Mouse (Mus musculus): Measurements from ENCODE around the gene Gfm1. TPM values are rescaled to one million over a fixed set of nuclear protein-coding genes. Genes with fewer than 3 reads are reported as not detected.

The Gfm1 gene
- 55.4 and 60.5 TPM in 2 replicates for polyA plus RNA-seq (2014; fragmentation: Nextera tagmentation; extraction: Ambion mirVana)

GRCm38 (mm10) chr3:67429999-67430380 is at the start of gene Gfm1:
Gene Gfm1 (plus strand): TSS chr3:67430096.
- Histone ChIP-seq H3K9ac (ENCODE audit: low read length) (peak within 1 kb of the TSS; percentile 84), H3K4me3 (ENCODE audit: low read depth, low read length) (peak within 1 kb of the TSS; percentile 98), H3K27me3 (ENCODE audit: control insufficient read depth, insufficient read depth, low read length) (no peaks in the 10 kb centered on the region), H3K27ac (replicated peaks; ENCODE audit: low read depth, low read length) (no peak within 1 kb of the TSS), H3K4me1 (ENCODE audit: control insufficient read depth, insufficient read depth, low read length) (peaks cover 6% of the 10 kb centered on the region; the same call in 1 of the 2 replicates), H3K4me2 (ENCODE audit: low read depth, severe bottlenecking) (peak within 1 kb of the TSS; percentile 69), H3K9me3 (ENCODE audit: control insufficient read depth, low read length) (peaks cover 3% of the 10 kb centered on the region; the same call in 1 of the 2 replicates), H3K36me3 (ENCODE audit: control insufficient read depth, insufficient read depth, low read length) (no peaks in the 10 kb centered on the region; the same call in 1 of the 2 replicates)
- DNase-seq (ENCODE audit: low spot score) (peak; percentile 89), ATAC-seq (ENCODE audit: insufficient number of reproducible peaks, low FRiP score, low TSS enrichment, low read depth) (peak; percentile 84; the same call in 1 of the 2 replicates)
- WGBS = under 1% methylated on average over 24 of the region's 24 CpGs

GRCm38 (mm10) chr3:67429338-67429998 is 428 bp upstream of the Gfm1 start:
- H3K4me3 ChIP-seq (ENCODE audit: low read depth, low read length) = peak overlapping the region; percentile 98
- WGBS = 37% methylated on average over 8 of the region's 8 CpGs
- no peak overlapping the region for H3K27ac ChIP-seq (replicated peaks; ENCODE audit: low read depth, low read length)
- H3K4me1 ChIP-seq (ENCODE audit: control insufficient read depth, insufficient read depth, low read length) = peaks cover 6% of the 10 kb centered on the region; the same call in 1 of the 2 replicates
- DNase-seq (ENCODE audit: low spot score) (no peak), ATAC-seq (ENCODE audit: insufficient number of reproducible peaks, low FRiP score, low TSS enrichment, low read depth) (peak; percentile 67; the same call in 1 of the 2 replicates)
- H3K9me3 ChIP-seq (ENCODE audit: control insufficient read depth, low read length) = peaks cover 3% of the 10 kb centered on the region; the same call in 1 of the 2 replicates
- no peaks in the 10 kb centered on the region for H3K27me3 ChIP-seq (ENCODE audit: control insufficient read depth, insufficient read depth, low read length)
- H3K4me2 ChIP-seq (ENCODE audit: low read depth, severe bottlenecking) = peak overlapping the region; percentile 69; the same call in 1 of the 2 replicates
- H3K9ac ChIP-seq (ENCODE audit: low read length) = no peak overlapping the region
- H3K36me3 ChIP-seq (ENCODE audit: control insufficient read depth, insufficient read depth, low read length) = no peaks in the 10 kb centered on the region; the same call in 1 of the 2 replicates

- Histone ChIP-seq H3K27ac (replicated peaks; ENCODE audit: low read depth, low read length) (no peak overlapping the region), H3K4me2 (ENCODE audit: low read depth, severe bottlenecking) (no peak overlapping the region), H3K4me1 (ENCODE audit: control insufficient read depth, insufficient read depth, low read length) (peaks cover 6% of the 10 kb centered on the region; the same call in 1 of the 2 replicates), H3K9ac (ENCODE audit: low read length) (no peak overlapping the region), H3K9me3 (ENCODE audit: control insufficient read depth, low read length) (no peaks in the 10 kb centered on the region), H3K27me3 (ENCODE audit: control insufficient read depth, insufficient read depth, low read length) (no peaks in the 10 kb centered on the region), H3K36me3 (ENCODE audit: control insufficient read depth, insufficient read depth, low read length) (peaks cover 9% of the 10 kb centered on the region; the same call in 1 of the 2 replicates), H3K4me3 (ENCODE audit: low read depth, low read length) (no peak overlapping the region)
- ATAC-seq (ENCODE audit: insufficient number of reproducible peaks, low FRiP score, low TSS enrichment, low read depth) = no peak
- WGBS = 92% methylated on average over 6 of the region's 6 CpGs
- no peak for DNase-seq (ENCODE audit: low spot score)
These were observed 4.1 kb downstream of the Gfm1 start for GRCm38 (mm10) chr3:67434011-67434410.

- DNase-seq (ENCODE audit: low spot score) (no peak), ATAC-seq (ENCODE audit: insufficient number of reproducible peaks, low FRiP score, low TSS enrichment, low read depth) (no peak)
- H3K27me3 ChIP-seq (ENCODE audit: control insufficient read depth, insufficient read depth, low read length) = no peaks in the 10 kb centered on the region
- peaks cover 15% of the 10 kb centered on the region; the same call in 1 of the 2 replicates for H3K36me3 ChIP-seq (ENCODE audit: control insufficient read depth, insufficient read depth, low read length)
- no peak overlapping the region for H3K9ac ChIP-seq (ENCODE audit: low read length)
- no peak overlapping the region for H3K4me2 ChIP-seq (ENCODE audit: low read depth, severe bottlenecking)
- WGBS = 96% methylated on average over 2 of the region's 2 CpGs
- H3K9me3 ChIP-seq (ENCODE audit: control insufficient read depth, low read length) = no peaks in the 10 kb centered on the region
- H3K27ac ChIP-seq (replicated peaks; ENCODE audit: low read depth, low read length) = no peak overlapping the region
- no peaks in the 10 kb centered on the region for H3K4me1 ChIP-seq (ENCODE audit: control insufficient read depth, insufficient read depth, low read length)
- H3K4me3 ChIP-seq (ENCODE audit: low read depth, low read length) = no peak overlapping the region
These were observed 17.2 kb downstream of the Gfm1 start for GRCm38 (mm10) chr3:67447143-67447542.

GRCm38 (mm10) chr3:67449660-67450059 is 19.8 kb downstream of the Gfm1 start:
- WGBS = 94% methylated on average over 21 of the region's 21 CpGs
- Histone ChIP-seq H3K9ac (ENCODE audit: low read length) (no peak overlapping the region), H3K27me3 (ENCODE audit: control insufficient read depth, insufficient read depth, low read length) (no peaks in the 10 kb centered on the region), H3K36me3 (ENCODE audit: control insufficient read depth, insufficient read depth, low read length) (peaks cover 15% of the 10 kb centered on the region), H3K27ac (replicated peaks; ENCODE audit: low read depth, low read length) (no peak overlapping the region), H3K4me1 (ENCODE audit: control insufficient read depth, insufficient read depth, low read length) (no peaks in the 10 kb centered on the region), H3K4me2 (ENCODE audit: low read depth, severe bottlenecking) (no peak overlapping the region), H3K9me3 (ENCODE audit: control insufficient read depth, low read length) (no peaks in the 10 kb centered on the region), H3K4me3 (ENCODE audit: low read depth, low read length) (no peak overlapping the region)
- no peak for DNase-seq (ENCODE audit: low spot score)
- no peak for ATAC-seq (ENCODE audit: insufficient number of reproducible peaks, low FRiP score, low TSS enrichment, low read depth)

- Histone ChIP-seq H3K27ac (replicated peaks; ENCODE audit: low read depth, low read length) (no peak overlapping the region), H3K27me3 (ENCODE audit: control insufficient read depth, insufficient read depth, low read length) (no peaks in the 10 kb centered on the region), H3K4me1 (ENCODE audit: control insufficient read depth, insufficient read depth, low read length) (no peaks in the 10 kb centered on the region), H3K36me3 (ENCODE audit: control insufficient read depth, insufficient read depth, low read length) (peaks cover 17% of the 10 kb centered on the region), H3K4me3 (ENCODE audit: low read depth, low read length) (no peak overlapping the region), H3K9ac (ENCODE audit: low read length) (no peak overlapping the region), H3K4me2 (ENCODE audit: low read depth, severe bottlenecking) (no peak overlapping the region), H3K9me3 (ENCODE audit: control insufficient read depth, low read length) (no peaks in the 10 kb centered on the region)
- DNase-seq (ENCODE audit: low spot score) (no peak), ATAC-seq (ENCODE audit: insufficient number of reproducible peaks, low FRiP score, low TSS enrichment, low read depth) (no peak)
- 87% methylated on average over 5 of the region's 5 CpGs for WGBS
These were observed 20.8 kb downstream of the Gfm1 start for GRCm38 (mm10) chr3:67450601-67451210.

GRCm38 (mm10) chr3:67459881-67460280 is 30.0 kb downstream of the Gfm1 start:
- peaks cover 19% of the 10 kb centered on the region; the same call in 1 of the 2 replicates for H3K36me3 ChIP-seq (ENCODE audit: control insufficient read depth, insufficient read depth, low read length)
- no peak overlapping the region for H3K4me2 ChIP-seq (ENCODE audit: low read depth, severe bottlenecking)
- DNase-seq (ENCODE audit: low spot score) = no peak
- H3K4me1 ChIP-seq (ENCODE audit: control insufficient read depth, insufficient read depth, low read length) = 0 out of 2 replicates have a peak, but pooled peaks cover 3% of the 10 kb centered on the region
- 90% methylated on average over 3 of the region's 3 CpGs for WGBS
- H3K9me3 ChIP-seq (ENCODE audit: control insufficient read depth, low read length) = no peaks in the 10 kb centered on the region
- ATAC-seq (ENCODE audit: insufficient number of reproducible peaks, low FRiP score, low TSS enrichment, low read depth) = no peak
- no peaks in the 10 kb centered on the region for H3K27me3 ChIP-seq (ENCODE audit: control insufficient read depth, insufficient read depth, low read length)
- H3K4me3 ChIP-seq (ENCODE audit: low read depth, low read length) = no peak overlapping the region
- H3K27ac ChIP-seq (replicated peaks; ENCODE audit: low read depth, low read length) = no peak overlapping the region
- H3K9ac ChIP-seq (ENCODE audit: low read length) = no peak overlapping the region

GRCm38 (mm10) chr3:67462015-67462414 is 32.1 kb downstream of the Gfm1 start:
- H3K4me2 ChIP-seq (ENCODE audit: low read depth, severe bottlenecking) = peak overlapping the region; percentile 72; the same call in 1 of the 2 replicates
- H3K4me3 ChIP-seq (ENCODE audit: low read depth, low read length) = no peak overlapping the region
- no peak overlapping the region for H3K9ac ChIP-seq (ENCODE audit: low read length)
- ATAC-seq (ENCODE audit: insufficient number of reproducible peaks, low FRiP score, low TSS enrichment, low read depth) (no peak), DNase-seq (ENCODE audit: low spot score) (no peak)
- H3K27me3 ChIP-seq (ENCODE audit: control insufficient read depth, insufficient read depth, low read length) = no peaks in the 10 kb centered on the region
- H3K36me3 ChIP-seq (ENCODE audit: control insufficient read depth, insufficient read depth, low read length) = peaks cover 11% of the 10 kb centered on the region; the same call in 1 of the 2 replicates
- 87% methylated on average over 7 of the region's 7 CpGs for WGBS
- H3K9me3 ChIP-seq (ENCODE audit: control insufficient read depth, low read length) = no peaks in the 10 kb centered on the region
- no peak overlapping the region for H3K27ac ChIP-seq (replicated peaks; ENCODE audit: low read depth, low read length)
- H3K4me1 ChIP-seq (ENCODE audit: control insufficient read depth, insufficient read depth, low read length) = 0 out of 2 replicates have a peak, but pooled peaks cover 3% of the 10 kb centered on the region

Measured in limb, embryonic 11.5 days (tissue).